Mouse (Mus musculus): ENCODE results near the gene Parp11.
"Not testable (repeated sequence)": the region's sequence is repeated elsewhere in the genome, so short reads cannot be mapped to it uniquely, and the experiment has no call there.

DNA sequence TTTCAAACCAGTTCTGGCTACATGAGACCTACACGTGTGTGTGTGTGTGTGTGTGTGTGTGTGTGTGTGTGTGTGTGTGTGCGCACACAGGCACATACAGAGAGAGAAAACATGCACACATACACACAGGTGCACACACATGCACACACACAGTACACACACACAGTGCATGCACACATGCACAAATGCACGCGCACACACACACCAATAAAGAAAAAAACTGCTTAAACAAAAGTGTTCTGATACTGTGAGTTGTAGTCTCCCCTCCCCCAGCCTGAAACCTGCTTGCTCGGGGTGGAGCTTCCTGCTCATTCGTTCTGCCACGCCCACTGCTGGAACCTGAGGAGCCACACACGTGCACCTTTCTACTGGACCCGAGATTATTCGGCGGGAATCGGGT is 67.1 kb downstream of the Parp11 start:
- TF ChIP-seq CTCF (IDR thresholded peaks at IDR 0.05; ENCODE audit: extremely low read depth, insufficient read depth, insufficient read length, insufficient replicate concordance); POLR2A (IDR thresholded peaks at IDR 0.05; ENCODE audit: low read depth, low read length): not testable (repeated sequence)

All from spleen, adult 2 months (tissue).